Mouse (Mus musculus) heart, embryonic 14.5 days (tissue): ENCODE measurements around the gene Sh3pxd2a. TPM values are rescaled to one million over a fixed set of nuclear protein-coding genes. Genes with fewer than 3 reads are reported as not detected.
A peak's percentile ranks its signal among the peaks of the same experiment; 100 is the strongest.

Experiments
- ATAC-seq: fragments of 200-750 bp; cut with Nextera tagmentation; 2 replicates; pipeline ENCODE4 v1.8.0; 2017; ENCODE audit warnings: low read depth, moderate TSS enrichment; ENCODE audit not compliant: insufficient number of reproducible peaks, insufficient read depth, low FRiP score
- H3K27ac ChIP-seq, 2 experiments: fragments of 200-500 bp in 1 of 2; fragments of 300-500 bp in 1 of 2; sonication (generic) in 1 of 2; replicated peaks in 1 of 2; 2 replicates each; pipeline ENCODE4 v1.5.1; 2012 to 2014; ENCODE audit warnings: low read depth in 2 of 2, low read length in 2 of 2, control low read depth in 1 of 2, mild to moderate bottlenecking in 1 of 2, mixed read lengths in 1 of 2; ENCODE audit not compliant: control insufficient read depth in 1 of 2, insufficient read depth in 1 of 2
- H3K27me3 ChIP-seq: fragments of 300-500 bp; sonication (generic); 2 replicates; pipeline ENCODE4 v1.6.1; 2014; ENCODE audit warnings: mild to moderate bottlenecking, low read length, control low read depth; ENCODE audit not compliant: control insufficient read depth, insufficient read depth
- H3K36me3 ChIP-seq: fragments of 300-500 bp; sonication (generic); 2 replicates; pipeline ENCODE4 v1.6.1; 2014; ENCODE audit warnings: mild to moderate bottlenecking, control low read depth, low read length, mixed read lengths; ENCODE audit not compliant: control insufficient read depth, insufficient read depth
- H3K4me1 ChIP-seq, 2 experiments: fragments of 200-500 bp in 1 of 2; fragments of 300-500 bp in 1 of 2; sonication (generic) in 1 of 2; 2 replicates each; pipeline ENCODE4 v1.6.1; 2012 to 2014; ENCODE audit warnings: low read length in 2 of 2, control low read depth in 1 of 2, mixed read lengths in 1 of 2; ENCODE audit not compliant: control insufficient read depth in 2 of 2, insufficient read depth in 2 of 2
- H3K4me2 ChIP-seq: fragments of 300-500 bp; sonication (generic); 2 replicates; pipeline ENCODE4 v1.6.1; 2014; ENCODE audit warnings: mild to moderate bottlenecking, low read length
- H3K4me3 ChIP-seq, 2 experiments: fragments of 200-500 bp in 1 of 2; fragments of 300-500 bp in 1 of 2; sonication (generic) in 1 of 2; 2 replicates each; pipeline ENCODE4 v1.5.1; 2012 to 2014; ENCODE audit warnings: low read length in 2 of 2, mild to moderate bottlenecking in 2 of 2, control low read depth in 1 of 2, low read depth in 1 of 2, moderate library complexity in 1 of 2; ENCODE audit not compliant: control insufficient read depth in 1 of 2, insufficient read depth in 1 of 2
- H3K9ac ChIP-seq: fragments of 300-500 bp; sonication (generic); 2 replicates; pipeline ENCODE4 v1.6.1; 2014; ENCODE audit warnings: mild to moderate bottlenecking, low read length
- H3K9me3 ChIP-seq: fragments of 300-500 bp; sonication (generic); 2 replicates; pipeline ENCODE4 v1.6.1; 2016; ENCODE audit warnings: low read length, control low read depth; ENCODE audit not compliant: control insufficient read depth
- WGBS: fragments of 180-500 bp; shearing (Covaris S2); extraction: QIAGEN DNeasy Blood & Tissue Kit; methylation state at CpG from one replicate; pipeline ENCODE4 v1.1.7; 2014; 5-methylcytosine and 5-hydroxymethylcytosine counted together
- polyA plus RNA-seq: library from polyadenylated mRNA; unstranded; fragments of >200 nt; fragmentation: Nextera tagmentation; extraction: Ambion mirVana; gene quantifications from 2 replicates; pipeline ENCODE4 v1.2.1, GENCODE M21; 2014

Gene Sh3pxd2a
- polyA plus RNA-seq, 1 experiment from 2014 or later, result 9.7 TPM

DNA sequence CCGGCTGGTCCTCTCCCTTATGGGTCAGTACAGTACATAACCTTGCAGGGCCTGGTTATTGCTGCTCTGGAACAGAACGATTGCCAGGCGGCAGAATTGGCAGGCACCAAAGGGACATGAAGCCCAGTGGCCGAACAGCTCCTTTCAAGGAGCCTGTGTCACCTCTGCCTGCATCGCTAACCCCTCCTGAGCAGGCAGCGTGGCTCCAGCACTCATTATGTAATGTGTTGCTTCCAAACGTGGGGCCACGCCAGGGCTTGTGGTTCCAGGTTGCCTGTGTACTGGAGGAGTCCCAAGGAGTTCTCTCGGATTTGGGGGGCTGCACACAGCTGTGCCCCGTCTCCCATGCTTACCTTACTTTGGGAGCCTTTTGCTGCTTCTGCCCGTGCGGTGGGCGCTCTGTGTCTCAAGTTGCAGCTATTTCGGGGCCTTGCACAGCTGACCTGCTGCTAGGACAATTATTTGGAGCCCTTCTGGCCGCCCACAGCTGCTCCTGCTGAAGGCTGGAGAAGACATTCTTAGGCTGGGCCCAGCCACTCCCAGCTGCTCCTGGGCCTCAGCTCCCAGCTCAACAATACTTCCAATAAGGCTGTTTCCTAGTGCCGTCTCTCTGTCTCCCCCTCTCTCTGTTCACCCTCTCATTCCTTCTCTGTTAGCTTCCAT lies 215.2 kb downstream of the Sh3pxd2a start:
- Histone ChIP-seq H3K9me3 (peaks cover 3% of the 10 kb centered on the region; the same call in 1 of the 2 replicates), H3K36me3 (no peaks in the 10 kb centered on the region), H3K4me2 (no peak overlapping the region), H3K9ac (no peak overlapping the region), H3K27me3 (peaks cover 33% of the 10 kb centered on the region), H3K27ac (no peak overlapping the region), H3K4me3 (no peak overlapping the region), H3K4me1 (peaks cover 0 to 7% of the 10 kb centered on the region in 2 experiments; a peak in 3 of 4 replicates)
- no peak for ATAC-seq
- WGBS, result 64% methylated on average over 16 of the region's 16 CpGs

DNA sequence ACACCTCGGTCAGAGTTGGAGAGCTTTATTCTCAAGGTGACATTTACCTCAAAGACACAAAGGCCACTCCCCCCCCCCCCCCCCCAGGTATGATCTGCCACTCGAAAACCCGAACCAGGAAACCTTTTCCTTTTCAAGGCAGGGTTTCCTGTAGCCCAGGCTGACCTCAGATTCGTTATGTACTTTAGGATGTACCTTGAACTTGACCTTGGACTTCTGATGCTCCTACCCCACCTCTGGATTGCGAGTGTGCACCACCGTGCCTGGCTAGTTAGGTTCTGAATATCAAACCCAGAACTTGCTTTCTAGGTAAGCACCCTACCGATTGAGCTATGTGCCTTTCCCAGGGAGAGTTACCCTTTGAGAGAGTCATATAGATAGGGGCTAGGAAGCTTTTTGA lies 215.9 kb downstream of the Sh3pxd2a start:
- Histone ChIP-seq H3K27ac (no peak overlapping the region), H3K36me3 (no peaks in the 10 kb centered on the region), H3K9ac (no peak overlapping the region), H3K4me2 (no peak overlapping the region), H3K4me1 (peaks cover 0 to 5% of the 10 kb centered on the region in 2 experiments; a peak in 3 of 4 replicates), H3K9me3 (no peaks in the 10 kb centered on the region), H3K27me3 (peaks cover 26% of the 10 kb centered on the region), H3K4me3 (no peak overlapping the region)
- ATAC-seq, result no peak
- 68% methylated on average over 7 of the region's 7 CpGs for WGBS

DNA sequence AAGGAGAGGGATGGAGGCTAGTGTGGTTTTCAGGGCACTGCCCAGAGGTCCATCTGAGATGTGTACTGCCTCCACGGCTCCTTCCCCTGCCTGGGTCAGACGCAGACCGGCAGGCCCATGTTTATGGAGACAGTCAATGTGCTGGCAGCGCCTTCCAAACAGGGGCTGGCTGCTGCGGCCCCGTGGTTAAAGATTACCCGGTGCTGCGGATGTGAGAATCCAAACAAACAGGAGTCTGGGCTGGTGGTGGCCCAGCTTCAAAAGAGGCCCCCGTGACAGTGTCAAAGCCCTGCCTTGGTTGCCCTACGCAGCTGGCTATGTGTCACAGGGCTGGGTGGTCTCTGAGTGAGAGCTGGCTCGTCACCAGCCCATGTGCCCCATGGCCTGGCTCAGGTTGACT lies 216.4 kb downstream of the Sh3pxd2a start:
- WGBS, result 52% methylated on average over 11 of the region's 11 CpGs
- ATAC-seq, result no peak
- Histone ChIP-seq H3K4me1 (no peaks in the 10 kb centered on the region; a peak in 1 of 4 replicates), H3K9me3 (no peaks in the 10 kb centered on the region), H3K27me3 (peaks cover 21% of the 10 kb centered on the region), H3K4me3 (no peak overlapping the region), H3K27ac (no peak overlapping the region), H3K36me3 (no peaks in the 10 kb centered on the region), H3K9ac (no peak overlapping the region), H3K4me2 (no peak overlapping the region)

GRCm38 (mm10) chr19:47245512-47245911 lies 218.7 kb downstream of the Sh3pxd2a start:
- Histone ChIP-seq H3K9me3 (no peaks in the 10 kb centered on the region), H3K27ac (no peak overlapping the region), H3K27me3 (no peaks in the 10 kb centered on the region), H3K4me3 (no peak overlapping the region), H3K4me1 (peaks cover 0 to 2% of the 10 kb centered on the region in 2 experiments; a peak in 1 of 4 replicates), H3K9ac (no peak overlapping the region), H3K36me3 (no peaks in the 10 kb centered on the region), H3K4me2 (no peak overlapping the region)
- WGBS, result 85% methylated on average over 8 of the region's 8 CpGs
- ATAC-seq, result no peak

- peaks cover 0 to 6% of the 10 kb centered on the region in 2 experiments; a peak in 1 of 4 replicates for H3K4me1 ChIP-seq
- ATAC-seq, result no peak
- H3K4me2 ChIP-seq, result no peak overlapping the region
- H3K36me3 ChIP-seq, result no peaks in the 10 kb centered on the region
- no peaks in the 10 kb centered on the region for H3K9me3 ChIP-seq
- H3K27ac ChIP-seq, result no peak overlapping the region
- 71% methylated on average over 4 of the region's 4 CpGs for WGBS
- H3K9ac ChIP-seq, result no peak overlapping the region
- no peaks in the 10 kb centered on the region for H3K27me3 ChIP-seq
- no peak overlapping the region for H3K4me3 ChIP-seq
Measured at GRCm38 (mm10) chr19:47242227-47242626, 222.0 kb downstream of the Sh3pxd2a start.

GRCm38 (mm10) chr19:47240957-47241356 lies 223.2 kb downstream of the Sh3pxd2a start:
- no peak overlapping the region for H3K9ac ChIP-seq
- 61% methylated on average over 7 of the region's 7 CpGs for WGBS
- H3K36me3 ChIP-seq, result no peaks in the 10 kb centered on the region
- no peaks in the 10 kb centered on the region for H3K27me3 ChIP-seq
- no peak overlapping the region for H3K4me3 ChIP-seq
- no peaks in the 10 kb centered on the region for H3K9me3 ChIP-seq
- H3K4me2 ChIP-seq, result peak overlapping the region; percentile 56
- H3K27ac ChIP-seq, result no peak overlapping the region
- peaks cover 0 to 6% of the 10 kb centered on the region in 2 experiments; a peak in 1 of 4 replicates for H3K4me1 ChIP-seq
- ATAC-seq, result no peak

DNA sequence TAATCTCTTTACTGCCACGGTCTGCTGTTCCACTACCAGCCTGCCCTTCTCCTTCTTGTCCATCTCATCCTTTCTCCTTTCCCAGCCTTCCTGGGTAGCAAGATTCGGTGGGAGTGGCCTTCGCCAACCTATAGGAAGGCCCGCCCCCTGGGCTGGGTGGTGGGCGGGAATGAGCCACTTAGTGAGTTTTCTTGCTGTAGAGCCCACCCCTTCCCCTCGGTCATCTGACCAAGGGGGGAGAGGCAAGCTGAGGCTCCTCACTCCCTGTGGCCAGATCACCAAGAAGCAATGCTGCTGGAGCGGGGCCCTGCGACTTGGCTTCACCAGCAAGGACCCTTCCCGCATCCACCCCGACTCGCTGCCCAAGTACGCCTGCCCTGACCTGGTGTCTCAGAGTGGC lies 224.1 kb downstream of the Sh3pxd2a start:
- Histone ChIP-seq H3K4me2 (peak overlapping the region; percentile 56), H3K27ac (no peak overlapping the region), H3K9me3 (no peaks in the 10 kb centered on the region), H3K27me3 (no peaks in the 10 kb centered on the region), H3K4me3 (peak overlapping the region; percentile 21 to 38; a peak in 3 of 4 replicates), H3K9ac (no peak overlapping the region), H3K4me1 (peaks cover 0 to 6% of the 10 kb centered on the region in 2 experiments; a peak in 1 of 4 replicates), H3K36me3 (no peaks in the 10 kb centered on the region)
- 20% methylated on average over 12 of the region's 12 CpGs for WGBS
- ATAC-seq, result no peak

GRCm38 (mm10) chr19:47233087-47233486 lies 231.1 kb downstream of the Sh3pxd2a start:
- Histone ChIP-seq H3K27me3 (no peaks in the 10 kb centered on the region), H3K36me3 (no peaks in the 10 kb centered on the region), H3K27ac (no peak overlapping the region), H3K4me2 (no peak overlapping the region), H3K4me3 (no peak overlapping the region), H3K9ac (no peak overlapping the region), H3K4me1 (peaks cover 7 to 13% of the 10 kb centered on the region in 2 experiments), H3K9me3 (no peaks in the 10 kb centered on the region)
- no peak for ATAC-seq
- 89% methylated on average over 3 of the region's 3 CpGs for WGBS
